Mouse (Mus musculus): ENCODE data around the gene Dbt.

DNA sequence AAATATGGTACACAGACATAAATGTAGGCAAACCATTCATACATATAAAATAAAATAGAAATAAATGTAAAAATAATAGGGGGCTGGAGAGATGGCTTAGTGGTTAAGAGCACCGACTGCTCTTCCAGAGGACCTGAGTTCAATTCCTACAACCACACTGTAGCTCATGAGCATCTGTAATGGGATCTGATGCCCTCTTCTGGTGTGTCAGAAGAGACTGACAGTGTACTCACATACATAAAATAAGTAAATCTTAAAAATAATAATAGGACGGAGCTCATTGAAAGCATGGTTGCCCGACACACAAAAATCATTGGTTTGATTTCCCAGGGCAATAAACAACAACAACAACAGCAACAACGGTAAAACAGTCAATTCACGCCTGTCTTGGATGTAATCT, 21.9 kb upstream of the Dbt start:
- no peak for TF ChIP-seq POLR2A (IDR thresholded peaks at IDR 0.05; ENCODE audit: borderline replicate concordance, control insufficient read depth, low read depth, low read length)
- no peak for TF ChIP-seq CTCF (IDR thresholded peaks at IDR 0.05; ENCODE audit: control insufficient read depth, insufficient read depth, low read length)

All from bone marrow, adult 2 months (tissue).